Mouse (Mus musculus) left cerebral cortex, adult 9 months (tissue): ENCODE measurements at regions not wholly inside any gene's neighbourhood (a gene's known extent, or its start where the extent isn't known, plus 50 kb on each side); places are given as distances from the start of the nearest gene placed in this dataset.
A peak's percentile ranks its signal among the peaks of the same experiment; 100 is the strongest.

Experiments used
- DNase-seq, 2 experiments: peaks; one replicate each; pipeline ENCODE4 v3.0.0; 2022; ENCODE audit warnings: low spot score in 2 of 2

- no peak for DNase-seq
Observed at GRCm38 (mm10) chr10:56453578-56454069, 76.5 kb downstream of the Gja1 start.

- DNase-seq: no peak
Observed at GRCm38 (mm10) chr10:56455867-56456468, 78.8 kb downstream of the Gja1 start.

GRCm38 (mm10) chr10:56468537-56468936 lies 91.4 kb downstream of the Gja1 start:
- no peak for DNase-seq

GRCm38 (mm10) chr10:56468993-56469712 lies 92.0 kb downstream of the Gja1 start:
- no peak for DNase-seq

- no peak for DNase-seq
Observed at GRCm38 (mm10) chr10:56469895-56470294, 92.8 kb downstream of the Gja1 start.

GRCm38 (mm10) chr10:56474951-56475350 lies 97.8 kb downstream of the Gja1 start:
- no peak for DNase-seq

- DNase-seq: no peak
Observed at GRCm38 (mm10) chr10:56482156-56482716, 105.1 kb downstream of the Gja1 start.

- DNase-seq: no peak
Observed at GRCm38 (mm10) chr10:56484931-56485330, 107.8 kb downstream of the Gja1 start.

GRCm38 (mm10) chr10:56485746-56486145 lies 108.6 kb downstream of the Gja1 start:
- DNase-seq: no peak

- DNase-seq: no peak
Observed at GRCm38 (mm10) chr10:56486584-56486983, 109.5 kb downstream of the Gja1 start.

- no peak for DNase-seq
Observed at GRCm38 (mm10) chr10:56493461-56493860, 116.3 kb downstream of the Gja1 start.

GRCm38 (mm10) chr10:56495352-56495751 lies 118.2 kb downstream of the Gja1 start:
- DNase-seq: no peak

GRCm38 (mm10) chr10:56519041-56519440 lies 141.9 kb downstream of the Gja1 start:
- no peak for DNase-seq

GRCm38 (mm10) chr10:56525791-56526190 lies 148.7 kb downstream of the Gja1 start:
- DNase-seq: no peak

- DNase-seq: no peak
Observed at GRCm38 (mm10) chr10:56537091-56537490, 160.0 kb downstream of the Gja1 start.

GRCm38 (mm10) chr10:56539827-56540511 lies 162.8 kb downstream of the Gja1 start:
- no peak for DNase-seq

- no peak for DNase-seq
Observed at GRCm38 (mm10) chr10:56542106-56542505, 165.0 kb downstream of the Gja1 start.

- no peak for DNase-seq
Observed at GRCm38 (mm10) chr10:56545989-56546388, 168.9 kb downstream of the Gja1 start.

GRCm38 (mm10) chr10:56546824-56547223 lies 169.7 kb downstream of the Gja1 start:
- DNase-seq: no peak

- no peak for DNase-seq
Observed at GRCm38 (mm10) chr10:56547825-56548224, 170.7 kb downstream of the Gja1 start.

GRCm38 (mm10) chr10:56566836-56567442 lies 189.8 kb downstream of the Gja1 start:
- no peak for DNase-seq

GRCm38 (mm10) chr10:56582065-56582464 lies 204.9 kb downstream of the Gja1 start:
- DNase-seq: peak; percentile 8 to 34
